In genomic region chr4:108058166-108058565, GRCm38 (mm10) we compare ENCODE assay signal across 11 mouse cellular contexts. TPM values are rescaled to one million over a fixed set of nuclear protein-coding genes. Genes with fewer than 3 reads are reported as not detected.
DNase-seq lines count a peak whose midpoint lies in the region; ATAC-seq lines count a peak whose summit lies in the region.
"Had no signal": no experiment of that assay in that cellular context is flagged by ENCODE, and none has a peak within 500 bp of the region (broad histone marks: within the 10 kb centered on the region; RNA-seq: fewer than 3 reads in every experiment).

No protein-coding gene starts in this region.

- H3K27me3 ChIP-seq in heart, embryonic 15.5 days = no peaks in the 10 kb centered on the region
- H3K27me3 ChIP-seq in kidney, embryonic 15.5 days = no peaks in the 10 kb centered on the region

- no peaks in the 10 kb centered on the region for H3K9me3 ChIP-seq in heart, embryonic 15.5 days (replicated peaks)
- no peaks in the 10 kb centered on the region for H3K9me3 ChIP-seq in kidney, embryonic 15.5 days (replicated peaks)

- 0 out of 2 replicates have a peak, but pooled peaks cover 6% of the 10 kb centered on the region for H3K4me1 ChIP-seq in heart, embryonic 15.5 days (replicated peaks)
- no peaks in the 10 kb centered on the region for H3K4me1 ChIP-seq in kidney, embryonic 15.5 days

- DNase-seq in left cerebral cortex, adult 11 months (ENCODE audit: low spot score) = peak; percentile 34
- DNase-seq in left cerebral cortex, postnatal 10 days (ENCODE audit: extremely low spot score in 1 of 2, low spot score in 2 of 2) = no peak
- DNase-seq in adrenal gland, adult 8-10 months = peak; percentile 47
- peak; percentile 49 to 61 for DNase-seq in right cerebral cortex, adult 2 months (ENCODE audit: low spot score in 2 of 2)
- DNase-seq in cerebellum, adult 9-11 months = no peak
- no peak for DNase-seq in thymus, adult 18-20 months
- DNase-seq: cerebellum, postnatal 14 days; gastrocnemius, postnatal 36 days had no signal

- H3K27ac ChIP-seq in heart, embryonic 15.5 days = no peak overlapping the region
- H3K27ac ChIP-seq in kidney, embryonic 15.5 days = no peak overlapping the region

- H3K36me3 ChIP-seq in heart, embryonic 15.5 days = peaks cover 33% of the 10 kb centered on the region
- peaks cover 77% of the 10 kb centered on the region for H3K36me3 ChIP-seq in kidney, embryonic 15.5 days

- no peak overlapping the region for H3K9ac ChIP-seq in heart, embryonic 15.5 days
- H3K9ac ChIP-seq in kidney, embryonic 15.5 days = no peak overlapping the region

- no peak overlapping the region for H3K4me2 ChIP-seq in heart, embryonic 15.5 days
- no peak overlapping the region for H3K4me2 ChIP-seq in kidney, embryonic 15.5 days

- 49% methylated on average over 10 of the region's 10 CpGs for WGBS in heart, embryonic 15.5 days
- 75% methylated on average over 10 of the region's 10 CpGs for WGBS in kidney, embryonic 15.5 days

- intact Hi-C loops in left cerebral cortex, postnatal 10 days (cut with DNase I) = no loop called here

- ATAC-seq in heart, embryonic 15.5 days (replicated peaks; ENCODE audit: insufficient number of reproducible peaks, insufficient read depth, low FRiP score, low read depth) = peak; percentile 64
- ATAC-seq in kidney, embryonic 15.5 days (replicated peaks; ENCODE audit: low FRiP score) = no peak
- ATAC-seq: intestine, postnatal 0 days had no signal

- H3K4me3 ChIP-seq in heart, embryonic 15.5 days = no peak overlapping the region
- H3K4me3 ChIP-seq in kidney, embryonic 15.5 days (replicated peaks) = no peak overlapping the region

RNA-seq across cellular contexts. Expression of gene Podn, which starts 38.1 kb away (rescaled TPM):
- total RNA-seq in left cerebral cortex, postnatal 10 days (2021) = 1 to 10 TPM; 4.4 to 5.8 TPM
- 10 to 100 TPM in 2 of 4 experiments, 1 to 10 TPM in 2; 7.6 to 17.0 (median 11.0) TPM for total RNA-seq in adrenal gland, adult 8-10 months (2022)
- 0.26 and 0.51 TPM in 2 replicates for polyA plus RNA-seq in heart, embryonic 15.5 days (2015; fragmentation: Nextera tagmentation; extraction: Ambion mirVana)
- 0.53 and 1.1 TPM in 2 replicates for polyA plus RNA-seq in kidney, embryonic 15.5 days (2015; fragmentation: Nextera tagmentation; extraction: Ambion mirVana)

Comparison
In these comparisons a context has a peak if more than half of its experiments do, and no peak if none do; other contexts are left out.
1. DNase-seq: peak in left cerebral cortex, adult 11 months (single experiment), adrenal gland, adult 8-10 months (single experiment) and right cerebral cortex, adult 2 months (2 of 2); none in left cerebral cortex, postnatal 10 days (0 of 2), cerebellum, adult 9-11 months (single experiment) and thymus, adult 18-20 months (0 of 2).